Mouse (Mus musculus) erythroblast, embryonic 14.5 days (primary cell): Measurements from ENCODE around the gene Inf2.

Experiments used
- GATA1 ChIP-seq: IDR thresholded peaks from 2 replicates; pipeline ENCODE4 v1.6.1; 2012; ENCODE audit warnings: low read length, inconsistent platforms, mixed read lengths
- TAL1 ChIP-seq: IDR thresholded peaks from 3 replicates; pipeline ENCODE4 v1.6.1; 2012; ENCODE audit warnings: low read length, inconsistent platforms, mixed read lengths

DNA sequence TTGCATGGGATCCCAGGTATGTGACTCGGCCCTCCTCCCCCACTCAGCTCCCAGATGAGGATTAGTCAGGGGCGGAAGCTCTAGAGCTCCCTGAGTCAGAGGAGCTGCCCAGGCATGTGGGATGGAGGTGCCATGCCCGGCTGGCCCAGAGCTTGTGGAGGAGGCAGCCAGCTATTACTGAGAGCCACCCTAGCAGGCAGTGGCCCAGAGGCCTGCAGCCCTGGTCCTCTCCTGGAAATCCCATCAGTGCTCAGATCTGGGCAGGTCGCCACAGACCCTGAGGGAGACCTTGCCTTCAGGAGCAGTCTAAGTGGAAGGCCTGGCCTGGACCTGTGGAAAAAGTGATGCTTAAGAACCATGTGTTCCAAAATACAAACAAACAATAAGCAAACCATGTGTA lies 7.0 kb downstream of the Inf2 start:
- TF ChIP-seq TAL1 (no peak), GATA1 (no peak)
